Mouse (Mus musculus): ENCODE measurements around the gene Kcnk10.

Kcnk10 gene

GRCm38 (mm10) chr12:98544545-98545250, 33.4 kb downstream of the Kcnk10 start:
- no peaks in the 10 kb centered on the region for H3K36me3 ChIP-seq (ENCODE audit: insufficient read depth, low read length)
- no peaks in the 10 kb centered on the region for H3K4me1 ChIP-seq (replicated peaks; ENCODE audit: low read depth, low read length)
- H3K9me3 ChIP-seq (ENCODE audit: low read length): no peaks in the 10 kb centered on the region
- TF ChIP-seq CTCF (conservative IDR thresholded peaks at IDR 0.05; ENCODE audit: low read length): no peak
- no peak for TF ChIP-seq POU5F1 (IDR thresholded peaks at IDR 0.05; ENCODE audit: borderline replicate concordance, low read length)
- no peak for TF ChIP-seq NANOG (IDR thresholded peaks at IDR 0.05; ENCODE audit: borderline replicate concordance, low read length)
- no peaks in the 10 kb centered on the region for H3K27me3 ChIP-seq (ENCODE audit: insufficient read depth, low read length)
- no peak overlapping the region for H3K4me3 ChIP-seq (replicated peaks; ENCODE audit: low read length)

- TF ChIP-seq POU5F1 (IDR thresholded peaks at IDR 0.05; ENCODE audit: borderline replicate concordance, low read length) (no peak), NANOG (IDR thresholded peaks at IDR 0.05; ENCODE audit: borderline replicate concordance, low read length) (no peak), CTCF (conservative IDR thresholded peaks at IDR 0.05; ENCODE audit: low read length) (no peak)
- no peak overlapping the region for H3K4me3 ChIP-seq (replicated peaks; ENCODE audit: low read length)
- no peaks in the 10 kb centered on the region; the same call in 1 of the 2 replicates for H3K4me1 ChIP-seq (replicated peaks; ENCODE audit: low read depth, low read length)
- H3K27me3 ChIP-seq (ENCODE audit: insufficient read depth, low read length): no peaks in the 10 kb centered on the region
- H3K9me3 ChIP-seq (ENCODE audit: low read length): no peaks in the 10 kb centered on the region
- H3K36me3 ChIP-seq (ENCODE audit: insufficient read depth, low read length): no peaks in the 10 kb centered on the region
These were observed 41.4 kb downstream of the Kcnk10 start for GRCm38 (mm10) chr12:98536760-98537159.

- TF ChIP-seq POU5F1 (IDR thresholded peaks at IDR 0.05; ENCODE audit: borderline replicate concordance, low read length): no peak
These were observed 42.1 kb downstream of the Kcnk10 start for GRCm38 (mm10) chr12:98536036-98536435.

GRCm38 (mm10) chr12:98535494-98535901, 42.6 kb downstream of the Kcnk10 start:
- Histone ChIP-seq H3K4me1 (replicated peaks; ENCODE audit: low read depth, low read length) (peaks cover 4% of the 10 kb centered on the region; the same call in 1 of the 2 replicates), H3K36me3 (ENCODE audit: insufficient read depth, low read length) (no peaks in the 10 kb centered on the region), H3K4me3 (replicated peaks; ENCODE audit: low read length) (no peak overlapping the region), H3K27me3 (ENCODE audit: insufficient read depth, low read length) (no peaks in the 10 kb centered on the region), H3K9me3 (ENCODE audit: low read length) (peaks cover 8% of the 10 kb centered on the region)
- TF ChIP-seq POU5F1 (IDR thresholded peaks at IDR 0.05; ENCODE audit: borderline replicate concordance, low read length): no peak
- TF ChIP-seq CTCF (conservative IDR thresholded peaks at IDR 0.05; ENCODE audit: low read length): no peak
- TF ChIP-seq NANOG (IDR thresholded peaks at IDR 0.05; ENCODE audit: borderline replicate concordance, low read length): no peak

More at GRCm38 (mm10) chr12:98536036-98536435, 42.1 kb downstream of the Kcnk10 start:
- peaks cover 4% of the 10 kb centered on the region; the same call in 1 of the 2 replicates for H3K9me3 ChIP-seq (ENCODE audit: low read length)
- H3K36me3 ChIP-seq (ENCODE audit: insufficient read depth, low read length): no peaks in the 10 kb centered on the region
- no peaks in the 10 kb centered on the region for H3K27me3 ChIP-seq (ENCODE audit: insufficient read depth, low read length)
- peaks cover 4% of the 10 kb centered on the region; the same call in 1 of the 2 replicates for H3K4me1 ChIP-seq (replicated peaks; ENCODE audit: low read depth, low read length)
- H3K4me3 ChIP-seq (replicated peaks; ENCODE audit: low read length): no peak overlapping the region

GRCm38 (mm10) chr12:98528635-98529034, 49.5 kb downstream of the Kcnk10 start:
- H3K9me3 ChIP-seq (ENCODE audit: low read length): peaks cover 68% of the 10 kb centered on the region

GRCm38 (mm10) chr12:98525361-98525760, 52.7 kb downstream of the Kcnk10 start:
- Histone ChIP-seq H3K9me3 (ENCODE audit: low read length) (peaks cover 63% of the 10 kb centered on the region), H3K4me1 (replicated peaks; ENCODE audit: low read depth, low read length) (no peaks in the 10 kb centered on the region), H3K27me3 (ENCODE audit: insufficient read depth, low read length) (no peaks in the 10 kb centered on the region), H3K36me3 (ENCODE audit: insufficient read depth, low read length) (no peaks in the 10 kb centered on the region), H3K4me3 (replicated peaks; ENCODE audit: low read length) (no peak overlapping the region)
- TF ChIP-seq POU5F1 (IDR thresholded peaks at IDR 0.05; ENCODE audit: borderline replicate concordance, low read length): no peak
- no peak for TF ChIP-seq NANOG (IDR thresholded peaks at IDR 0.05; ENCODE audit: borderline replicate concordance, low read length)
- TF ChIP-seq CTCF (conservative IDR thresholded peaks at IDR 0.05; ENCODE audit: low read length): no peak

More at GRCm38 (mm10) chr12:98528635-98529034, 49.5 kb downstream of the Kcnk10 start:
- TF ChIP-seq CTCF (conservative IDR thresholded peaks at IDR 0.05; ENCODE audit: low read length) (no peak), POU5F1 (IDR thresholded peaks at IDR 0.05; ENCODE audit: borderline replicate concordance, low read length) (no peak), NANOG (IDR thresholded peaks at IDR 0.05; ENCODE audit: borderline replicate concordance, low read length) (no peak)
- Histone ChIP-seq H3K4me3 (replicated peaks; ENCODE audit: low read length) (no peak overlapping the region), H3K27me3 (ENCODE audit: insufficient read depth, low read length) (no peaks in the 10 kb centered on the region), H3K36me3 (ENCODE audit: insufficient read depth, low read length) (no peaks in the 10 kb centered on the region), H3K4me1 (replicated peaks; ENCODE audit: low read depth, low read length) (peaks cover 4% of the 10 kb centered on the region; the same call in 1 of the 2 replicates)

GRCm38 (mm10) chr12:98524331-98525311, 53.5 kb downstream of the Kcnk10 start:
- TF ChIP-seq POU5F1 (IDR thresholded peaks at IDR 0.05; ENCODE audit: borderline replicate concordance, low read length) (no peak), CTCF (conservative IDR thresholded peaks at IDR 0.05; ENCODE audit: low read length) (no peak), NANOG (IDR thresholded peaks at IDR 0.05; ENCODE audit: borderline replicate concordance, low read length) (no peak)
- no peak overlapping the region for H3K4me3 ChIP-seq (replicated peaks; ENCODE audit: low read length)
- peaks cover 55% of the 10 kb centered on the region for H3K9me3 ChIP-seq (ENCODE audit: low read length)
- no peaks in the 10 kb centered on the region for H3K36me3 ChIP-seq (ENCODE audit: insufficient read depth, low read length)
- H3K27me3 ChIP-seq (ENCODE audit: insufficient read depth, low read length): no peaks in the 10 kb centered on the region
- H3K4me1 ChIP-seq (replicated peaks; ENCODE audit: low read depth, low read length): no peaks in the 10 kb centered on the region

GRCm38 (mm10) chr12:98521311-98521710, 56.8 kb downstream of the Kcnk10 start:
- H3K27me3 ChIP-seq (ENCODE audit: insufficient read depth, low read length): no peaks in the 10 kb centered on the region
- H3K4me3 ChIP-seq (replicated peaks; ENCODE audit: low read length): no peak overlapping the region
- peaks cover 24% of the 10 kb centered on the region for H3K9me3 ChIP-seq (ENCODE audit: low read length)
- no peaks in the 10 kb centered on the region for H3K36me3 ChIP-seq (ENCODE audit: insufficient read depth, low read length)
- no peaks in the 10 kb centered on the region for H3K4me1 ChIP-seq (replicated peaks; ENCODE audit: low read depth, low read length)
- no peak for TF ChIP-seq NANOG (IDR thresholded peaks at IDR 0.05; ENCODE audit: borderline replicate concordance, low read length)
- no peak for TF ChIP-seq POU5F1 (IDR thresholded peaks at IDR 0.05; ENCODE audit: borderline replicate concordance, low read length)
- TF ChIP-seq CTCF (conservative IDR thresholded peaks at IDR 0.05; ENCODE audit: low read length): no peak
